Mouse (Mus musculus) left cerebral cortex, adult 2 months (tissue): ENCODE results near the gene Nupr1l. TPM values are rescaled to one million over a fixed set of nuclear protein-coding genes. Genes with fewer than 3 reads are reported as not detected.

Source experiments
- DNase-seq, 2 experiments: peaks; one replicate each; pipeline ENCODE4 v3.0.0; 2021 to 2022; ENCODE audit warnings: low spot score in 2 of 2, mixed read lengths in 1 of 2; ENCODE audit errors: extremely low spot score in 1 of 2
- H3K27ac ChIP-seq: fragments of 200-600 bp; 2 replicates; pipeline ENCODE4 v1.8.1; 2022
- H3K4me3 ChIP-seq: fragments of 200-600 bp; 2 replicates; pipeline ENCODE4 v1.8.1; 2022
- CTCF ChIP-seq: fragments of 200-600 bp; IDR thresholded peaks from 2 replicates; pipeline ENCODE4 v1.8.1; 2022; ENCODE audit warnings: antibody characterized with exemption, mild to moderate bottlenecking, moderate library complexity
- intact Hi-C: fragments of 180-260 bp; cut with DNase I; formaldehyde crosslinking; loops from one replicate; pipeline ENCODE4 v1.15.1; 2025
- total RNA-seq, 2 experiments: library from RNA; stranded (reverse); gene quantifications; 2 replicates each; pipeline ENCODE4 v1.2.3; 2021

Gene Nupr1l
- total RNA-seq, 2 experiments from 2014 or later = 0.61 to 3.1 TPM

DNA sequence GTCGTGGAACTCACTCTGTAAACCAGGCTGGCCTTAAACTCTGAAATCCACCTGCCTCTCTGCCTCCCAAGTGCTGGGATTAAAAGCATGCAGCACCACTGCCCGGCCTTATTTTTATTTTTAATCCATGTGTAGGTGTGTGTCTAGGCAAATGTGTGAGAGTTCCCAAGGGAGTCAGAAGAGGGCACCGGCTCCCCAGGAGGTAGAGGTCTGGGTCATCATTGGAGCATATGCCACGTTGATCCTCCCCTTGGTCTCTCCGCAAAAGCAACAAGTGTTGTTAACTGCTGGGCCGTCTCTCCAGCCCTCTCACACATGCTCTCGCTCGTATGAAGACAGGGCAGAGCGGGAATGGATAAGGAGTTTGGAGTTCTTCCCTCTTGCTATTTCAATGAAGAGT, 10.4 kb downstream of the Nupr1l start:
- no peak for TF ChIP-seq CTCF
- H3K27ac ChIP-seq = no peak overlapping the region
- intact Hi-C loops = no loop called here
- H3K4me3 ChIP-seq = no peak overlapping the region
- DNase-seq = no peak

DNA sequence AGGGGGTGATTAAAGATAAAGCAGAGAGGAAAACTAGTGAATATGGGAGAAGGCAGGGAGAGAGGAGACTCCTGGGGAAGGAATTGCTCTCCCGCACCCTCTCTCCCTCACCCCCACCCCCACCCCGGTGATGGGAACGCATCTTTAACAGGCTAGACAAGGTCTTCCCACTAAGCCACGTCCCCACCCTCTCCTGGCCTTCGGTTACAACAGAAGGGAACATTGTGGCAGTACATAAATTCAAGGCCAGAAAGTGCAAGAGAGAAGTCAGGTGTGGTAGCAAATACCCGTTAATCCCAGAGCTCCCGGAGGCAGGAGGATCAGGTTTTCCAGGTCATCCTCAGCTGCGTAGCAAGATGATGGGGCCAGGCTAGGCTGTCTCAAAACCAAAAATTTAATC, 11.0 kb downstream of the Nupr1l start:
- no peak for TF ChIP-seq CTCF
- no peak for DNase-seq
- no peak overlapping the region for H3K4me3 ChIP-seq
- H3K27ac ChIP-seq = no peak overlapping the region
- intact Hi-C loops = no loop called here

DNA sequence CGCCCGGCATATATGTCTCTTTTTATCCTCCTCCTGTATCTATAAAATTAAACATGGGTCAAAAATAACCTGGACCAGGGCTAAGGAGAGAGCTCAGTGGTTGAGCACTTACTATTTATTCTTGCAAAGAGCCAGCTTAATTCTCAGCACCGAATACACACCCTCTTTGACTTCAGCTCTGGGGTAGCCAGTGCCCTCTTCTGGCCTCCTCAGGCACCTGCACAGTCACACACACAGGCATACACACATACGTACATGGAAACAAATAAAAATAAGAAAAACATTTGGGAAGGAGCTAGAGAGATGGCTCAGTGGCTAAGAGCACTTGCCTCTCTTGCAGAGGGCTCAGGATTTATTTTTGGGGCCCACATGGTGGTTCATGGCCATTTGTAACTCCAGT, 13.6 kb downstream of the Nupr1l start:
- DNase-seq = no peak
- Histone ChIP-seq H3K27ac (no peak overlapping the region), H3K4me3 (no peak overlapping the region)
- intact Hi-C loops = no loop called here
- no peak for TF ChIP-seq CTCF

DNA sequence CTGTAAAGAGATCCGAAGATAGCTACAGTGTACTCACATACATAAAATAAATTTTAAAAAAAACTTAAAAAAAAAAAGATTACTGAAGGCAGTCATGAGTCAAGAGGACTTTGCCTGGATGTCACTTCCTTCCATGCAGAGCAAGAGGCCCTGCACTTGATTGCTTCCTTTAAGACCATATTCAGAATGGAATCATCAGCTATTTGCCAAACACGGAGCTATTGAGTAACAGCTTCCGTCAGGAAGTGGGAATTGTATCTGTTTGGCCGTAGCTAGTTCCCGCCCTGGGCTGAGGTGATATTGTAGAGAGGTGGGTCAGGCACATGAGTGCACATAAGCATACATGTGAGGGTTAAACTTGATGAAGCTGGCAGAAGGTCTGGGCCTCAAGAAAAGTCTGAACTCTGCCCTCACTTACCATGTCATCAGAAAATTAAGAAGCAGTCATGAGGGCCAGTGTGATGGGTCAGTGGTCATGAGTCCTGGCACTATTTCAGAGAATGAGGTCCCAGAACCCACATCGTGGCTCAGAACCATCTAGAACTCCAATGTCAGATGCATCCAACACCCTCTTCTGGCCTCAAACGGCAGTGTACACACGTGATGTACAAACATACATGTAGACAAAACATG, 16.6 kb downstream of the Nupr1l start:
- H3K27ac ChIP-seq = no peak overlapping the region
- no peak for DNase-seq
- no peak for TF ChIP-seq CTCF
- intact Hi-C loops = no loop called here
- H3K4me3 ChIP-seq = no peak overlapping the region

DNA sequence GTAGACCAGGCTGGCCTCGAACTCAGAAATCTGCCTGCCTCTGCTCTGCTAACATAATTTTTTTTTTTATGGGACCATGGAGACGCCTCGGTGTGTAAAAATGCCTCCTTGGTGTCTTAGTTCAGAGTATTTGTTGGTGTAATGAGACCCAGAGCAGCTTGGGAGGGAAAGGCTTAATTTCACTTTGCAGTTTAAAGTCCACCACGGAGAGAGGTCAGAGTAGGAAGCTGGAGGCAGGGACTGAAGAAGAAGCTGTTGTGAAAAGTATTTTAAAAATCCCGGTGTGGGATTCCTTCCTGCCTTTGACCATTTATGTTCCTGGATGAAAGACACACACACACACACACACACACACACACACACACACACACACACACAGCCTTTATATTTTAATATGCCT, 17.6 kb downstream of the Nupr1l start:
- no peak for DNase-seq
- intact Hi-C loops = no loop called here
- Histone ChIP-seq H3K27ac (no peak overlapping the region), H3K4me3 (no peak overlapping the region)
- no peak for TF ChIP-seq CTCF

DNA sequence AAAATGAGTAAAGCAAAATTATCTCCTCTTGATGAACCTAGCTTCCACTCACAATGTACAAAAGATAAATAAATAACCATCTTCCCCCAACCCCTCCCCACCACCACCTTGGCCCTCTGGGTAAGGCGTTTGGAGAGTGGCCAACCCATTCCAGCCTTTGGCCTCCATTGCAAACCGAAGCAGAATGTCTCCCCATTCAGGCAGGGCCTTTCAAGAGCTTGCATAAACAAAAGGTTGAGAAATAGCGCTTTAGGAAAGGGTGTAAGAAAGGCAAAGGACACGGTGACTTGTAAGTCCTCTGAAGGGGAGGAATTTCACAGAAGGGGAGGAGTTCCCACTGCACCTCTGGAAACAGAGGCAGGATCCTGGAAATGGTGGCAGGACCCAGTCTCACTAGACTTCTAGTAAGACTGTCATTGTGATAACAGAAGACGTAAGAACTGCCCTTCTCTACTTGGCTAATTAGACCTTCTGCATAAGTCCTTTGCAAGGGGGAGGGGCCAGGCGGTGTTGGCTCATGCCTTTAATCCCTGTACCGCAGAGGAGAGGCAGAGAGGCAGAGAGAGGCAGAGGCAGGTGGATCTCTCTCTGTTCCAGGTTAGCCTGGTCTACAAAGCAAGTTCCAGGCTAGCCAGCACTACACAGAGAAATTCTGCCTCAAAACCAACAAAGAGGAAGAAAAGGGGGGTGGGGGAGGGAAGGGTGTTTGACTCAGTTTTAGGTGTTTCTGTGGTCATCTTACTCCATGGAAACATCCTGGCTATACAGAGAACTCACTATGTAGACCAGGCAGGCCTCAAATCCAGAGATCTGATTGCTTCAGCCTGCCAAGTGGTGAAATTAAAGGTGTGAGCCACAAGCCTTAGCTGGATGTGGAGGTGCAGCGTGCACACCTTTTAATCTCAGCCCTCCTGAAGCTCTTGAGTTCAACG, 21.9 kb downstream of the Nupr1l start:
- intact Hi-C loops = no loop called here
- TF ChIP-seq CTCF = no peak
- Histone ChIP-seq H3K27ac (no peak overlapping the region), H3K4me3 (no peak overlapping the region)
- DNase-seq = no peak

DNA sequence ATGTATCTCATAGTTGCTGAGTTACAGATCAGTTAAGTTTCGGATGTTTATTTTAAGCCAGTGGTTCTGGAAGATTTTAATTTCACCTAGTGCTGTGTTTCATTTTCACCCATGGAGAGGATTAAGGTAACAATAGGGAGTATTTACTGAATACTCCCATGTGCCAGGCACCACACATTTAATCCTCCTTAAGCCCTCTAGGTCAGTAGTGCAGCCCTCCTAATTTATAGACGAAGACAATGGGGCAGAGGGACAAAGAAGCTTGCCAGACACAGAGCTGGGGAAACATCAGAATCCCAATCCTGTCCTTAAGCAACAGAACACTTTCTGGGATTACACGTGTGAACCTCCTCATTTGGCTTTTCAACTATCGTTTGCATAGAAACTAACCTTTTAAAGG, 28.6 kb downstream of the Nupr1l start:
- intact Hi-C loops = no loop called here
- DNase-seq = no peak
- H3K27ac ChIP-seq = no peak overlapping the region
- no peak for TF ChIP-seq CTCF
- no peak overlapping the region for H3K4me3 ChIP-seq

DNA sequence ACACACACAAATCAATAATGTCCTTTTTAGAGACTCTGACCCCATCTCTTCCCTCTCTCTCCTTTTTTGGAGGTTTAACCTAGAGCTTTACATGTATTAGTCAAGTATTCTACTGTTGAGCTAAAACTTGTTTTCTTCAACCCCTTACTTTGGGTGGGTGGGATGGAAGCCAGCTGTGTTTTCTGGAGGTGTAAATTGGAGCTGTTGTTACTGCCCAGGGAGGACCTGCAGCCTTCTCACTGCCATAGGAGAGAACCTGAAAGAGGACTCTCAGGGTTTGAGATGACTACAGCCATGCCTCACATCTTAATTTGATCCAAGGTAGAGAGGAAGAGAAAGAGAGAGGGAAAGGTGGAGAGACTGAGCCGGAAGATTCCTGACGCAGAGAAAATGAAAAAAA, 31.9 kb downstream of the Nupr1l start:
- intact Hi-C loops = loop anchor here (5.0 kb wide), 1 partner anchor 33 kb away; the partner anchor contains the start of gene Nupr1l
- Histone ChIP-seq H3K27ac (no peak overlapping the region), H3K4me3 (no peak overlapping the region)
- no peak for DNase-seq
- no peak for TF ChIP-seq CTCF

DNA sequence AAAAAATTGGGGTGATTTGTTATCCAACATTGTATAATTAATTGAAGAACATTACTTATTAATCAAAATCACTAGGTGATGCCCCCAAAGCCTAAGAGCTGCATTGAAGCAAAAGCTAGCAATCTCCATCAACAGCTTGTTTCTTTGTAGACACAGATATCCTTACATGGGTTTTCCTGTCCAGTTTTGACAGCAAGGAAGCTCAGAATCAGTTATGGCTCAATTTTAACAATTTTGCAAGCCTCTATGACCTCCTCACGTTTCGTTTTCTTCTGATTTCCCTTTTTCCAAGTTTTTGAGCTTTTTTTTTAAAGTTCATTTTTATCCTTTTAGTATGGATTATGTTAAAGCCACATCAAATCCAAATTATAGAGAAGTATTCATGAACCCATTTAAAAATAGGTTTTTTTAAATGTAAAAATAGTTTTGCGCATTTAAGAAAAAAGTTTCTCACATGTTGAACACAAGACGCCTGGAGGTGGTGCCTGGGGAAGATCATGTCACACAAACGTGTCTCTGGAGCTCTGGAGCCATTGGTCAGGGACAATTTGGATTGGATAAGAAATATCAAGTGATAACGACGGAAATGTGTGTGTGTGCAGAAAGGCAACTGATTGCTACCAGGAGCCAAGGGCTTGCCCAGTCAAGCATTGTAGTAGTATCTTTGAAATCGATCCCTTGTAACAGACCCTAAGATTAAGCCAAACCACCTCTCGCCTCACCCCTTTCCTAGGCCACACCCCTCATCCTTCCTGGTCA, 32.6 kb downstream of the Nupr1l start:
- H3K4me3 ChIP-seq = peak overlapping the region; percentile 52
- H3K27ac ChIP-seq = peak overlapping the region; percentile 66
- intact Hi-C loops = loop anchor here (5.0 kb wide), 1 partner anchor 34 kb away; the partner anchor contains the start of gene Nupr1l
- no peak for DNase-seq
- TF ChIP-seq CTCF = no peak

DNA sequence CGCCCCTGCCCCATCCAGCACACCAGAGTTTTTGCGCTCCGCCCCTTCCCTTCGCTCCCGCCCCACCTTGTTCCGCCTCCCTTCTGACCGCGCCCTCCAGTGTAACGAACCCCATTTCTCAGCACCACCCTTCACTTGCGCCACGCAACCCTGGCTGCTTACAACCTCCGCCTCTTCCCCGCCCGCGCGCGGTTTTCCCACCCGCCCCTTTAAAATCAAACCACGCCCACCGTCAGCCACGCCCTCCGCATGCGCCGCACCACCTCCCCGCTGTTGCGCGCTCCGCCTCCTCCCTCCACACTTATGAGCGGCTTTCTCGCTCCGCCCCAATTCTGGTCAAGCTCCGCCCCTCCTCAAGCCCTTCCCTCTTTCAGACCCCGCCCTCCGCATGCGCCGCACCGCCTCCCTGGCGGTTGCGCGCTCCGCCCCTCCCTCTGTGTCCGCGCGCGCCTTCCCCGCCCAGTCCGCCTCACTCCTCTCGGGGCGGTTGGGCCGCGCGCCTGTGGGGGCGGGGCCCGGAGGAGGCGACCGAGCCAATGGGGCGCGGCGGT, 33.2 kb downstream of the Nupr1l start, which contains the start of gene Vkorc1l1:
Gene Vkorc1l1, plus strand, starts transcription at position 476 of the 551 bp plus-strand sequence.
- Histone ChIP-seq H3K4me3 (peak within 1 kb of the TSS; percentile 80), H3K27ac (peak within 1 kb of the TSS; percentile 66)
- peak; percentile 96 to 97 for DNase-seq
- intact Hi-C loops = loop anchor here (5.0 kb wide), 1 partner anchor 34 kb away; the partner anchor contains the start of gene Nupr1l
- no peak for TF ChIP-seq CTCF
